Mouse (Mus musculus) embryonic facial prominence, embryonic 11.5 days (tissue): ENCODE measurements around the gene Clasp1. TPM values are rescaled to one million over a fixed set of nuclear protein-coding genes. Genes with fewer than 3 reads are reported as not detected.
A peak's percentile ranks its signal among the peaks of the same experiment; 100 is the strongest.

Experiments
- ATAC-seq: fragments of 200-750 bp; cut with Nextera tagmentation; replicated peaks from 2 replicates; pipeline ENCODE4 v1.8.0; 2017; ENCODE audit warnings: low read depth; ENCODE audit not compliant: insufficient number of reproducible peaks, low FRiP score, low TSS enrichment
- DNase-seq: peaks from one replicate; pipeline ENCODE4 v3.0.0-alpha.2; 2015; ENCODE audit warnings: low spot score
- H3K27ac ChIP-seq: fragments of 300-500 bp; sonication (generic); replicated peaks from 2 replicates; pipeline ENCODE4 v1.5.1; 2014; ENCODE audit warnings: mild to moderate bottlenecking, low read depth, low read length, control low read depth
- H3K27me3 ChIP-seq: fragments of 300-500 bp; sonication (generic); 2 replicates; pipeline ENCODE4 v1.6.1; 2014; ENCODE audit warnings: mild to moderate bottlenecking, low read length, moderate library complexity, mixed read lengths; ENCODE audit not compliant: control insufficient read depth, insufficient read depth
- H3K36me3 ChIP-seq: fragments of 300-500 bp; sonication (generic); replicated peaks from 2 replicates; pipeline ENCODE4 v1.6.1; 2014; ENCODE audit warnings: low read depth, mild to moderate bottlenecking, low read length, moderate library complexity, mixed read lengths; ENCODE audit not compliant: control insufficient read depth, insufficient read depth
- H3K4me1 ChIP-seq: fragments of 300-500 bp; sonication (generic); 2 replicates; pipeline ENCODE4 v1.6.1; 2014; ENCODE audit warnings: low read length, mixed read lengths; ENCODE audit not compliant: control insufficient read depth, insufficient read depth
- H3K4me2 ChIP-seq: fragments of 300-500 bp; sonication (generic); 2 replicates; pipeline ENCODE4 v1.6.1; 2014; ENCODE audit warnings: low read depth, mild to moderate bottlenecking, control low read depth, low read length, moderate library complexity
- H3K4me3 ChIP-seq: fragments of 300-500 bp; sonication (generic); 2 replicates; pipeline ENCODE4 v1.5.1; 2014; ENCODE audit warnings: low read depth, low read length, control low read depth
- H3K9ac ChIP-seq: fragments of 300-500 bp; sonication (generic); replicated peaks from 2 replicates; pipeline ENCODE4 v1.6.1; 2014; ENCODE audit warnings: mild to moderate bottlenecking, control low read depth, low read length
- H3K9me3 ChIP-seq: fragments of 300-500 bp; sonication (generic); replicated peaks from 2 replicates; pipeline ENCODE4 v1.6.1; 2016; ENCODE audit warnings: mild to moderate bottlenecking, low read length, inconsistent platforms, mixed read lengths; ENCODE audit not compliant: control insufficient read depth
- whole genome bisulfite sequencing: fragments of 180-500 bp; shearing (Covaris S2); extraction: QIAGEN DNeasy Blood & Tissue Kit; methylation state at CpG from one replicate; pipeline ENCODE4 v1.1.7; 2014; 5-methylcytosine and 5-hydroxymethylcytosine counted together
- polyA plus RNA-seq: library from polyadenylated mRNA; unstranded; fragments of >200 nt; fragmentation: Nextera tagmentation; extraction: Ambion mirVana; gene quantifications from 2 replicates; pipeline ENCODE4 v1.2.1, GENCODE M21; 2014

Gene Clasp1
- polyA plus RNA-seq, 1 experiment from 2014 or later: 57.7 TPM

- no peak overlapping the region for H3K27ac ChIP-seq
- no peaks in the 10 kb centered on the region for H3K27me3 ChIP-seq
- H3K4me2 ChIP-seq: no peak overlapping the region
- WGBS: 89% methylated on average over 9 of the region's 9 CpGs
- ATAC-seq (no peak), DNase-seq (no peak)
- H3K36me3 ChIP-seq: no peaks in the 10 kb centered on the region; the same call in 1 of the 2 replicates
- no peaks in the 10 kb centered on the region for H3K4me1 ChIP-seq
- H3K9ac ChIP-seq: no peak overlapping the region
- no peaks in the 10 kb centered on the region for H3K9me3 ChIP-seq
- H3K4me3 ChIP-seq: no peak overlapping the region
These were observed 105.7 kb downstream of the Clasp1 start for GRCm38 (mm10) chr1:118494551-118494950.

- Histone ChIP-seq H3K4me2 (no peak overlapping the region), H3K9ac (no peak overlapping the region), H3K27me3 (no peaks in the 10 kb centered on the region), H3K36me3 (no peaks in the 10 kb centered on the region; the same call in 1 of the 2 replicates), H3K4me3 (no peak overlapping the region), H3K27ac (no peak overlapping the region), H3K9me3 (no peaks in the 10 kb centered on the region), H3K4me1 (no peaks in the 10 kb centered on the region)
- peak; percentile 82 for DNase-seq
- WGBS: 82% methylated on average over 5 of the region's 5 CpGs
- peak; percentile 41; the same call in 1 of the 2 replicates for ATAC-seq
These were observed 109.5 kb downstream of the Clasp1 start for GRCm38 (mm10) chr1:118498311-118498710.

- Histone ChIP-seq H3K27ac (no peak overlapping the region), H3K4me2 (no peak overlapping the region), H3K4me1 (no peaks in the 10 kb centered on the region), H3K36me3 (peaks cover 2% of the 10 kb centered on the region), H3K4me3 (no peak overlapping the region), H3K9me3 (no peaks in the 10 kb centered on the region), H3K27me3 (no peaks in the 10 kb centered on the region), H3K9ac (no peak overlapping the region)
- no peak for DNase-seq
- 95% methylated on average over 11 of the region's 11 CpGs for WGBS
- ATAC-seq: no peak
These were observed 111.7 kb downstream of the Clasp1 start for GRCm38 (mm10) chr1:118500606-118501005.

- Histone ChIP-seq H3K4me1 (no peaks in the 10 kb centered on the region), H3K4me2 (no peak overlapping the region), H3K9ac (no peak overlapping the region), H3K36me3 (peaks cover 2% of the 10 kb centered on the region), H3K27ac (no peak overlapping the region), H3K27me3 (no peaks in the 10 kb centered on the region), H3K9me3 (no peaks in the 10 kb centered on the region), H3K4me3 (no peak overlapping the region)
- whole genome bisulfite sequencing: 80% methylated on average over 2 of the region's 2 CpGs
- DNase-seq: no peak
- no peak for ATAC-seq
These were observed 112.8 kb downstream of the Clasp1 start for GRCm38 (mm10) chr1:118501691-118502090.

- 78% methylated on average over 1 of the region's 1 CpGs for WGBS
- DNase-seq (no peak), ATAC-seq (no peak)
- Histone ChIP-seq H3K4me1 (no peaks in the 10 kb centered on the region), H3K27me3 (no peaks in the 10 kb centered on the region), H3K4me2 (no peak overlapping the region), H3K9ac (no peak overlapping the region), H3K36me3 (peaks cover 7% of the 10 kb centered on the region), H3K4me3 (no peak overlapping the region), H3K9me3 (no peaks in the 10 kb centered on the region), H3K27ac (no peak overlapping the region)
These were observed 116.9 kb downstream of the Clasp1 start for GRCm38 (mm10) chr1:118505746-118506145.

- no peak for ATAC-seq
- no peaks in the 10 kb centered on the region for H3K27me3 ChIP-seq
- no peak for DNase-seq
- 85% methylated on average over 3 of the region's 3 CpGs for WGBS
- H3K9ac ChIP-seq: no peak overlapping the region
- no peak overlapping the region for H3K4me3 ChIP-seq
- H3K27ac ChIP-seq: no peak overlapping the region
- H3K9me3 ChIP-seq: no peaks in the 10 kb centered on the region
- no peak overlapping the region for H3K4me2 ChIP-seq
- peaks cover 5% of the 10 kb centered on the region for H3K36me3 ChIP-seq
- no peaks in the 10 kb centered on the region for H3K4me1 ChIP-seq
These were observed 122.1 kb downstream of the Clasp1 start for GRCm38 (mm10) chr1:118510996-118511395.

- H3K4me3 ChIP-seq: no peak overlapping the region
- H3K9me3 ChIP-seq: no peaks in the 10 kb centered on the region
- no peaks in the 10 kb centered on the region for H3K27me3 ChIP-seq
- H3K36me3 ChIP-seq: peaks cover 3% of the 10 kb centered on the region
- H3K9ac ChIP-seq: no peak overlapping the region
- no peaks in the 10 kb centered on the region for H3K4me1 ChIP-seq
- no peak overlapping the region for H3K27ac ChIP-seq
- DNase-seq (no peak), ATAC-seq (no peak)
- no peak overlapping the region for H3K4me2 ChIP-seq
- 92% methylated on average over 8 of the region's 8 CpGs for WGBS
These were observed 123.1 kb downstream of the Clasp1 start for GRCm38 (mm10) chr1:118511738-118512530.

GRCm38 (mm10) chr1:118516256-118516655 lies 127.4 kb downstream of the Clasp1 start:
- no peak for ATAC-seq
- Histone ChIP-seq H3K27ac (no peak overlapping the region), H3K4me3 (no peak overlapping the region), H3K27me3 (no peaks in the 10 kb centered on the region), H3K4me1 (no peaks in the 10 kb centered on the region), H3K4me2 (no peak overlapping the region), H3K36me3 (no peaks in the 10 kb centered on the region; the same call in 1 of the 2 replicates), H3K9ac (no peak overlapping the region), H3K9me3 (no peaks in the 10 kb centered on the region)
- 82% methylated on average over 7 of the region's 7 CpGs for WGBS
- no peak for DNase-seq
